Mouse (Mus musculus): ENCODE results near the gene Serping1.
"Not testable (repeated sequence)": the region's sequence is repeated elsewhere in the genome, so short reads cannot be mapped to it uniquely, and the experiment has no call there.

Gene Serping1

GRCm38 (mm10) chr2:84775241-84775640 lies at the start of gene Serping1:
Gene Serping1, minus strand, starts transcription at chr2:84775444.
- DNase-seq (ENCODE audit: low spot score), result no peak

DNA sequence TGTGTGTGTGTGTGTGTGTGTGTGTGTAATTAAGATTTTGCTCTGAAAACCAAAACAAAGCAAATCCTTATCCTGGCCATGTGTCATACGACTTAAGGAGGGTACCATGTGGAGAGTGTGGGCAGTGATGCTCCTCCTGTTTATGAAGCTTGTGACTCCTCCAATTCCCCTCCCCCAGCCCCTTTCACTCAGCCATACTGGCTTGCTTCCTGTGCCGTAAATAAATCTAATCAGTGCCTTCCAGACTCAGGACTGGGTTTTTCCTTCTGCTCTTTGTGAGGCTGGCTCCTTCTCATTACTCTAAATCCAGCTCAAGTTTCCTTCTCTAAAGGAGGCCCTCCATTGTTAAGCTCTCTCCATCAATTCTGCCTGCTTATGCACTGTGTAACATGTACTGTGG lies 48.0 kb upstream of the Serping1 start:
- no peak for DNase-seq (ENCODE audit: low spot score)

- DNase-seq (ENCODE audit: low spot score), result no peak
Measured at GRCm38 (mm10) chr2:84822552-84822951, 47.3 kb upstream of the Serping1 start, which contains the start of gene Smtnl1. Gene Smtnl1, minus strand, starts transcription at chr2:84822652.

DNA sequence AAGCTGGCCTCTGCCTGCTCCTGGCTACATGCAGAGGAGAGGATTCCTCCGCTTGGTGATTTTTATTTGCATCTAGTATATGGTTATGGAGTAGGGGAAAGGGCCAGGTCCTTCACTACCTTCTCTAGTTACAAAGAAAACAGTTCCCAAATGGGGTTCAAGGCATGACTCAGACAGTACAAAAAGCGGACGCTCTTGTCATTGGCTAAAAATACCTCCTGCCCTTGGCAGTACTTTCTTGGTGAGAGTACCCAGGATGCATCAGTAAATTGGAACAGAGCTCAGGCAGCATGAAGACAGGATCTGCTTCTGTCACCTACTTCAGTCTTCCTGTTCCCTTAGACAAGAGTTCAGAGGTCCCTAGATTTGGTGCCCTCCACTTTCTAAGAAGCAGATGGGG lies 44.6 kb upstream of the Serping1 start:
- DNase-seq (ENCODE audit: low spot score), result no peak

DNA sequence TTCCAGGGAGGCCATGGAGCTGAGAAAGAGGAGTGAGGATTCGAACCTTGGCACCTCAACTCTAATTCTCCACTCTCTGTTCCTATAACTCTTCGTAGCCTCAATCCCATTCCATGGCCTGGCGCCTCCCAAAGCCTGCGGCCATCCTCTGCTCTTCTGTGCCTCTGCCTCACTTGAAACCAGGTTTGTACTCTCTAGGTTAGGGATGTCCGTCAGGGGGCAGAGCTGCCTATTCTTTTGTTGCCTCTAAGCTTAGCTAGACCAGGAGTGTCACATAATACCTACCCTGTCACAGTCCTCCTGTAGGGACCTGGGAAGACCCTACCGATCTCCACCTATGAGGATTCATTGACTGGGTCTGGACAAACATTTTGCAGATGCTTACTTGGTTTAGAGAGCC lies 37.4 kb upstream of the Serping1 start:
- no peak for DNase-seq (ENCODE audit: low spot score)

DNA sequence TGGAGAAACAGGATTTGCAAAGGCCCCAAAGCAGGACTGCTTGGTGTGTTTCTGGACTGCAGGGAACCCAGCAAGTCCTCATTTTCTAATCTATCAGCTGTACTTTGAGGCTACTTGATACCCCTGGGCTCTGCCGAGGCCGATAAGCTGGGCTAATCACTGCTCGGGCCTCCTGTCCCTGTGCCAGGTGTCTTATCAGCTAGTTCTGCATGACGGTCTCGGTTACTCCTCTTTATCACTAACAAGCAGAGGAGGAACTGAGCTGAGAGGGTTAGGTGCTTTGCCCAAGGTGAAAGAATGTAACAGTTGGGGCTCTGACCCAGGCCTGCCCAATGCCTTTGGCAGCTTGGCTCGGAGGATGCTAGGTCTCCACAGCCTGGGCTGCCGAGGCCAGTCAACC lies 36.6 kb upstream of the Serping1 start:
- DNase-seq (ENCODE audit: low spot score), result peak; percentile 84

- DNase-seq (ENCODE audit: low spot score), result peak; percentile 85
Measured at GRCm38 (mm10) chr2:84810886-84811577, 35.8 kb upstream of the Serping1 start.

DNA sequence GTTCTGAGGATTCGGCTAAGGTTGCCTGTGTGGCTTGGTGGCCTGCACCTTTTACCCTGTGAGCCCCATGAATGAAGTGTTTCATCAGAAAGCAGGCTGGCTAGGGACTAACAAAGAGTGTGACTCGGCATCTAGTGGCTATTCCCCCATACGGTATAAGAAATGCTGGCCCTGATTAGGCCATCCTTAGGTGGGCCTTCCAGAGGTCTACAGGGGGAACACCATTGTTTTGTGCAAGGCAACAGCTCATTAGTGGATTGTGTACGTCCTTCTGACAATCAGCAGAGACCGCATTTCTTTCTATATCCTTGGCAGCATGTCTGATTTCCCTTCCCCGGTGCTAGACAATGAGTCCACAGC lies 35.3 kb upstream of the Serping1 start:
- no peak for DNase-seq (ENCODE audit: low spot score)

- DNase-seq (ENCODE audit: low spot score), result no peak
Measured at GRCm38 (mm10) chr2:84809330-84809729, 34.1 kb upstream of the Serping1 start.

DNA sequence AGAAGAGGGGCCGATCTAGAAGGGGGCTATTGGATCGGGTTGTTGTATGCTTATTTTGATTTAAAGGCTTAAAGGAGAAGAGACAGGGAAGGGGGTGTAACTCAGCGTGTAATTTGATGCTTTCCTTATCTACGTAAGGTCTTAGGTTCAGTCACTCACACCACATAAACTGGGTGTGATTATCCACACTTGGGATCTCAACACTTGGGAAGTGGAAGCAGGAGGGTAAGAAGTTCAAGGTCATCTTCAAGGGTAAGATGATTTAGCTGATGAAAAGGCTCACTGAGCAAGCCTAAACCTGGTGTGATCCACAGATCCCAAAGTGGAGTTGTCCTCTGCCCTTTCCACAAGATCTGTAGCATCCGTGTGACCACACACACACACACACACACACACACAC lies 31.3 kb upstream of the Serping1 start:
- no peak for DNase-seq (ENCODE audit: low spot score)

DNA sequence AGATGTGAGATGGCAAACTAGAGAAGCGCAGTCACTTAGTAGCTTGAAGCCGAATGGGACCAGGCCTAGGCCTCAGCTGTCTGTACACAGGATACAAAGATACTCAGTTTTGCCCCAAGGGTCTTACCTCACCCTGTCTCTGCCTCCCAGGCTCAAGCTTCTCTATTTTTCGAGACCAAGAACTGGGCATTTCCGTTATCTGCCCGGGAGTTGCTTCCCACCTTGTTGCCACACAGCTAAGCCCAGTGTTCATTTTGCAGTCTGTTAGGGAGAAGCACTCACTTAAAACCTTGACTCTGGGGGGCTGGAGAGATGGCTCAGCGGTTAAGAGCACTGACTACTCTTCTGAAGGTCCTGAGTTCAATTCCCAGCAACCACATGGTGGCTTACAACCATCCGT lies 28.7 kb upstream of the Serping1 start:
- no peak for DNase-seq (ENCODE audit: low spot score)

- DNase-seq (ENCODE audit: low spot score), result not testable (repeated sequence)
Measured at GRCm38 (mm10) chr2:84801223-84801622, 26.0 kb upstream of the Serping1 start.

DNA sequence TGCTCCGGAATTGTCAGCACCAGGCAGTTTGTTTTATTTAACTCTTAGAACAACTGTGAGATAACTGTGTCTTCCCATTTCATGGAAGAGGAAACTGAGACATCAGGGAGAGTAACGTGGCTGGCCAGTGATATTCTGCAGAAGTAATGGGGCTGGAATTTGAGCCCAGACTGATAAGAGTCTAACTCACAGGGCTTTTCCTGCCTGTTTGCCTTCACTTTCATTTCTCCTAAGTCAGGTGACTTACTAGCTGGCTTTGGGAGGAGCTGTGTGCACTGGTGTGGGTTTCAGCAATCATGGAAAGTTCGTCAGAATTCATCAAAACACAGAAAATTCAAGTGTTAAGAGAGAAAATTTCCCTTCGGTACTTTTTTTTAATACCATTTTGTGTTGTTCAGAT lies 25.1 kb upstream of the Serping1 start:
- no peak for DNase-seq (ENCODE audit: low spot score)

DNA sequence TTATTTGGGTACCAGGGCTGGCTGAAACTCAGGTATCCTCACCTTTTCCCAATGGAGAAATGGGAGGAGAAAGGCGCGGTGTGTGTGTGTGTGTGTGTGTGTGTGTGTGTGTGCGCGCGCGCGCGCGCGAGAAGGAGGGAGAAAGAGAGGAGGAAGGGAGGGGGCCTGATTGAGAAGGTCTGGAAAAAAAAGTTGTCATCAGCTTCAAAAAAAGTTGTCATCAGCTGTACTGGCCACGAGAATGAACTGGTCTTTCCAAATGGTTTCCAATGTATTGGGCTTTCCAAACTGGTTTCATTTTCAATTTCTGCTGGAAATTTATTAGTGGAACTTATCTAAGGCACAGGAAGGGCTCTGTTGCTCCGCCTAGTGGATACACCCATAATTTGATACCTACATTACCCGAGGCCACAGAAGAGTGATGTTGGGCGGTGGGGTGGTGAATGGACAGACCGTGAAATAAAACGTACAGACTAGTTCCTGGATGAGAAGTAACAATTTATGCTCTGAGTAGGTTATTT lies 23.9 kb upstream of the Serping1 start:
- peak; percentile 45 for DNase-seq (ENCODE audit: low spot score)

GRCm38 (mm10) chr2:84798493-84798921 lies 23.3 kb upstream of the Serping1 start, which contains the start of gene Ube2l6:
Gene Ube2l6, plus strand, starts transcription at chr2:84798828.
- peak; percentile 63 for DNase-seq (ENCODE audit: low spot score)

DNA sequence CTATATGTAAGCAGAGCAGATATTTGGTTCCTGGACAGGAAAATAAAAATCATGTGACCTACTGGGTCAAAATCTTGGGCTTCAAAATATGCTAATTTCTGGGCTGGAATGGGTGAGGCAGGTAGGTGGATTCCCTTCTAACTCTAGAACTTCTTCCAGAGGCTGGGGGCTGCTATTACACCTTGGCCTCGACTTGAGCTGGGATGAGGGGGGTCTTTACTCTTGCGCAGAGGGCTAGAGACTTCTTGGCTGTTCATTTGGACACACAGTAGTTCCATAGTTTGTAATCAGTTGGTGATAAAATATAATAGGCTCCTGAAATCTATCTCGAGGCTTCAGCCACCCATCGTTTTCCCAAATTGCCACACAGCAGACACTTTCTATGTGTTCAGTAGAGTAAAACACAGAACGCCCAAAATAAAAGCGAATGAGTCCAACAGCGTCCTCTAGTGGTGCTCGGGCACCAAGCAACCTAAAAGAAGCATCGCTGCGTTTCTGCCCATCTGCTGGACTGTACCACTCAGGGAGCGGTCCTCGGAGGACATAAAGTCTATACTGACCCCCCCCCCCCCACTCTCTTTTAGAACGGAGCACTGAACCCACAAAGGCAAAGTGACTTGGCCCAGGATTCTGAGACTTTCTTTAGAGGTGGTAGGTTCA lies 22.7 kb upstream of the Serping1 start:
- peak; percentile 59 for DNase-seq (ENCODE audit: low spot score)

- DNase-seq (ENCODE audit: low spot score), result no peak
Measured at GRCm38 (mm10) chr2:84793871-84794270, 18.6 kb upstream of the Serping1 start.

- DNase-seq (ENCODE audit: low spot score), result no peak
Measured at GRCm38 (mm10) chr2:84793154-84793553, 17.9 kb upstream of the Serping1 start.

- no peak for DNase-seq (ENCODE audit: low spot score)
Measured at GRCm38 (mm10) chr2:84792516-84792915, 17.3 kb upstream of the Serping1 start.

- no peak for DNase-seq (ENCODE audit: low spot score)
Measured at GRCm38 (mm10) chr2:84790418-84790817, 15.2 kb upstream of the Serping1 start.

- DNase-seq (ENCODE audit: low spot score), result no peak
Measured at GRCm38 (mm10) chr2:84788316-84788715, 13.1 kb upstream of the Serping1 start.

DNA sequence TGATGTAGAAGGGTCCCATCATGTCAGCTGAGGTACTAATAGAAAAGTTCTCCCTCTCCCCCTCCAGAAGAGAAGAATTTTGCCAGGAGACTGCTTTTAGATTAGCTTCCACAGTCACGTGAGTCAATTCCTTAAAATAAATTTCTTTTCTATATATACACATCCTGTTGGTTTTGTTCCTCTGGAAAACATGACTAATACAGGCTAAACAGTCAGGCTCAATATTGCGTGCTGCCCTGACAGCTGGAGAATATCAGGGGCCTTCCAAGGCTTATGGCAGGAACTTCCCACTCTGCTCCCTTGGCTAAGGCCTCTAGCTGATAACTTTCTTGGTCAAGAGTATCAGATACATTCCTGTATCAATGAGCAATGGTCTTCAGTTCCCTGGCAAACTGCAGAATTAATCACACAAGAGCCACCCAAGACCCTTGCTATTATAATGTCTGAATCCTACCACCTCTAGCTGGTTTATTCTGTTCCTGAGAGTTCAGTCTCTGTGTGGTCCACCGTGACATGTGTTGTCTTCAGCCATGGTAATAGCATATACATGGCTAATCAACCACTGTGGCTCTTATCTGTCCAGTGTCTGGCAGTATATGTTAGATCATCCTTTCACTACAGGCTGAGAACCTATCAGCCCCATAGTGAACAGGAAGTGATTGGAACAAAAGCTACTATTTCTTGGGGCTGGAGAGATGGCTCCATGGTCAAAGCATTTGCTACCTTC lies 8.8 kb upstream of the Serping1 start:
- no peak for DNase-seq (ENCODE audit: low spot score)

DNA sequence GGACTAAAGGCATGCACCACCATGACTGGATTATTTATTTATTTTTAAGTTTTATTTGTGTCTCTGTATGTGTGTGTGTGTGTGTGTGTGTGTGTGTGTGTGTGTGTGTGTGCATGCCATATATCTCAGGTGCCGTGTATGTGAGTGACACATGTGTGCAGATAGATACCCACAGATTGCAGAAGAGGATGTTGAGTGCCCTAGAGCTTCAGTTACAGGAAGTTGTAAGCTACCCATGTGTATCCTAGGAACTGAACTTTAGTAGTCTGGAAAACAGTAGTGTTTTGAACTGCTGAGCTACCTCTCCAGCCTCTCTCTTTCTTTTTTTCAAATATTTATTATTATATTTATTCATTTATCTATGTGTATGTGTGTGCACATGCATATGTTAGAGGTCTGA lies 8.1 kb upstream of the Serping1 start:
- no peak for DNase-seq (ENCODE audit: low spot score)
